Mouse (Mus musculus) heart, adult 9 months (tissue): Measurements from ENCODE around the gene Sdr39u1.

Experiments used
- DNase-seq, 2 experiments: peaks; one replicate each; pipeline ENCODE4 v3.0.0; 2022; ENCODE audit warnings: low spot score in 2 of 2

The Sdr39u1 gene

DNA sequence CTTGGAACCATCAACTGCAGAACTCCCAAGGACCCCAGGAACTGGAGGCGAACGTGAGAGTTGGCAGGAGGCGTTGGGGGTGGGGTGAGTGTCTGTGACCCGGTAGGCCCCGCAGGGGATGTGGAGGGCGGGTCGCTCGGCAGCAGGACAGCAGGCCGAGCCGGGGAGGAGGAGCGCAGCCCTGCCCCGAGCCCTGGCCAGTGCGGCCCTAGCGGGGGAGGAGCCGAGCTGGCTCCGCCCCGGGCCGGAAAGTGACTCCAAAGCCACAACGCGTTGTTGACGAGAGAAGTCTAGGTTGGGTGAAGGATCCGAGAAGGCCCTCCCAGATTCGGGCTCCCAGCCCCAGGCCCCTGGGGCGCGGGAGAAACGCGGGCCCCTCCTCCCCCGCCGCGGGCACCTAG is 15.4 kb downstream of the Sdr39u1 start, which contains the start of gene Khnyn:
Gene Khnyn, plus strand, starts transcription at position 235 of the 401 bp plus-strand sequence.
- DNase-seq: peak; percentile 96

DNA sequence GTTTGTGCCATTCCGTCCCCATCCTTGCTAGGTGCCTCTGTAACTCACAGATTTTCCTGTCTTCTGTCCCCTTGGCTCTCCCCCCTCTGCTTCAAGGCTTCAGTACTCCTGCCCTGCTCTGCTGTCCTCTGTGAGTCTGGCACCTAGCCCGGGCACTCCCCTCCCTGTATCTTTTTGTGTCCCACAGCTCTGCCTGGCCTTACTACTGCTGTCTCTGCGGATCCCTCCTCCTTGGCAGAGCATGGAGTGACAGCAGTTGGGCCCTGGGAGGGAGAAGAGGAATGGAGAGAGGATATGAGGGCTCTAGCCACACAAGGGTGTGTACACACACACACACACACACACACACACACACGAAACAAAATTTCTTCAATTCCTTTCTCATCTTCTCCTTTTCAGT is 15.9 kb downstream of the Sdr39u1 start, which contains the start of gene Cbln3:
Gene Cbln3, minus strand, starts transcription at position 227 of the 400 bp plus-strand sequence.
- peak; percentile 66 to 73 for DNase-seq

DNA sequence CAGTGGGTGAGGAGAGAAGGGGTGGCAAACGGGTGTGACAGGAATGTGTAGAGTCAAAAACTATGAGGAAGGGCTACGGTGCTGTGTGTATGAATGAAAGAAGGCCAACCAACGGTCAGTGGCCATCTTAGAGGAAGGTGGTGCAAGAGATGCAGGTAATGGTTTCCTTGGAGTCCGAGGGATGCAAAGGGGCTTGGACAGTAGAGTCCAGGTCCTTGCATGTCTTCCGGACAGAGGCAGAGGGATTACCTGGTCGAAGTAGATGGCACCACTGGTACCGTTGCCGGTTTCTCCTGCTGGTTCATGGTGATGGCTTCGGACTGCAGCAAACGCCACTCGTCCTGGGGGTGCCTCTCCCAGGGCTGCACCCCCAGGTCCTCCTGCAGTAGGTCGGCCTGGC is 16.4 kb downstream of the Sdr39u1 start:
- no peak for DNase-seq

DNA sequence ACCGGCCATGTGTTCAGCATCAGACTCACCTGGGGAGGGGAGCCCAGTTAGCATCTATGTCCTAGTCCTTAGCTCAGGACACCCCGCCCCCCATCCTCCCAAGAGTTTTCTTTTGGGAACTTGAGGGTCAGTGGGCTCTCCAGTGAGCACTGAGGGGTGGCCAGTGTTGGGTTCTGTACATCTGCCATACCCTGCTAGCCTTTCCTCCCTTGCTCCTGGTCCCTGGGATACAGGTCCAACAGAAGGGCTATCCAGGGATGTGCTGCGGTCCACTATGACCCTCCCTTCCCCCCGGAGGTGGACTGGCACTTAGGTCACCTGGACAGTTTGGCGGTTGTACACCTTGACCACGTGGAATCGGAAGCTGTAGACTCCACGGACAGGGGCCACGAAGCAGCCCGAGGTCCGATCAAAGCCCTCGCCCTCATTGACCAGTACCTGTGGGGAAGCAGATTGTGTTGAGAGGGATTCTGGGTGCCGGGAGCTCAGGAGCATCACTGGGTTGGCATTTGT is 16.9 kb downstream of the Sdr39u1 start:
- no peak for DNase-seq

DNA sequence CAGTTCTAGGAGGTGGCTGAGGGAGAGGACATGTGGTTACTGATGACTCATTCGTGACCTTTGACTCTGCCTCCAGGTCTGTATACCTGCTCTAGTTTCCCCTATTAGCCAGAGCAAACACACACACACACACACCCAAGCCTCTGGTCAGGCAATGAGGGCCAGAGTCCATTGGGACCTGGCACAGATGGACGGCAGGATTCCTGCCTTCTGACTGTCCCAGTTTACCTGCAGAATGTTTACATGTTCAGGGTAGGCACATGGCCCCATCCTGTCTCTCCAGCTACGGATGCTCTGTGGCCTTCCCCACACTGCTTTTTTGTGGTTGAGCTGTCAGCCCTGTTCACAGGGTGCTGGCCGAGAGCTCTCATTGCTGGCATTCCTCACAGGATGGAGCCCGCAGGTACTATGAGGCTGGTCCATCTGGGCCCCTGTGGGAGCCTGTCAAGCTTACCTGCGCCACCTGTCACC is 17.9 kb downstream of the Sdr39u1 start:
- no peak for DNase-seq

DNA sequence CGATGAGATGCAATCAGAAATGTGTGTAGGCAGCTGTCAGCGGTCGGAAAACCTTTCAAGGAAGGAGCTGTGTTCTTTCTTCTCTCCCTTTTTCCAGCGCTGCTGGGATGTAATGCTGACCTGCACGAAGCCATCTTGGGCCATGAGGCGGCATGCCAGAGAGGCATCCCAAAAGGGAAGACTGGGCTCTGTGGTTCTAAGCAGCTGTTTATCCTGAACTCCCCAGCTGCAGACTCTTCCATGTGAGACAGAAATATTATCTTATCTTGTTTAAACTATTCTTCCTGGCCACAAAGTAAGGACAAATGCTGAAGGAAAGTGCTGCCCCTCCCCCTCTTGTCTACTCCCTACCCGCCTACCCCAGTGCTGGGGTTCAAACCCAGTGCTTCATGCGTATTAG is 19.1 kb downstream of the Sdr39u1 start:
- no peak for DNase-seq

DNA sequence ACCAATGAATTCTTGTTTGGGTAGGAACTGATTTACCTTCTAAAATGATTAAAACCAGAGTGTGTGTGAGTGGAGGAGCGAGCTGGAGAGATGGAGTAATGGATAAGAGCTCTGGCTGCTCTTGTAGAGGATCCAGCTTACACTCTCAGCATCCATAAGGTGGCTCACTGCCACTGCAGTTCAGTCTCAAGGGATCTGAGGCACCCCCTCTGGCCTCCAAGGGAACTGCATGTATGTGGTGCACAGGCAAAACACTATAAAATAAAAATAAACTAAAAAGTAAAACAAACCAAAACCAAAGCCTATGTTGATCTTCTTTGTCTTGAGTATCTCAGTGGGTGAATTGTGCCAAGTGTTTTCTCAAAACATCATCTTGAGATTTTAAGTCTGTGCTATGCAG is 20.5 kb downstream of the Sdr39u1 start:
- peak in 1 of 2 experiments; percentile 54 for DNase-seq

DNA sequence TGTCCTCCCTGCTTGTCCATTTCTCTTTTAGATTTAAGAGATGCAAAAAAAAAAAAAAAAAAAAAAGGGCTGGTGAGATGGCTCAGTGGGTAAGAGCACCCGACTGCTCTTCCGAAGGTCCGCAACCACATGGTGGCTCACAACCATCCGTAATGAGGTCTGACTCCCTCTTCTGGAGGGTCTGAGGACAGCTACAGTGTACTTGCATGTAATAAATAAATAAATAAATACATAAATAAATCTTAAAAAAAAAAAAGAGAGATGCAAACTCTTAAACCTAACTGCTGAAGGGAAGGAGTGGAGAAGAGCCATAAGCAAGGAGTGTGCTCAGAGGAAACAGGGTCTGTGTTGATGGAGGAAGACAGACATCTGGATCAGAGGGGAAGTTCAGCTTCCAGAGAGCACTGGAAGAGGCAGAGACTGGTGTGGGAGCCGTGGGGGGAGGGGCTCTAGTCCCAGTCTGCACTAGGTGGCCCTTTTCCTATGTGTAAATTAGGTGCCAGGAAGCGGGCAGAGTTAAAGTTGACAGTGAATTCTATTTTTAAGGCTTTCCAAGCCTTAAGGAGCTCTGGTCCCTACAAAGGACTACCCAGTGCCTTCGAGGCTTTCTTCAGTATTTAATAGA is 21.7 kb downstream of the Sdr39u1 start:
- DNase-seq: no peak

DNA sequence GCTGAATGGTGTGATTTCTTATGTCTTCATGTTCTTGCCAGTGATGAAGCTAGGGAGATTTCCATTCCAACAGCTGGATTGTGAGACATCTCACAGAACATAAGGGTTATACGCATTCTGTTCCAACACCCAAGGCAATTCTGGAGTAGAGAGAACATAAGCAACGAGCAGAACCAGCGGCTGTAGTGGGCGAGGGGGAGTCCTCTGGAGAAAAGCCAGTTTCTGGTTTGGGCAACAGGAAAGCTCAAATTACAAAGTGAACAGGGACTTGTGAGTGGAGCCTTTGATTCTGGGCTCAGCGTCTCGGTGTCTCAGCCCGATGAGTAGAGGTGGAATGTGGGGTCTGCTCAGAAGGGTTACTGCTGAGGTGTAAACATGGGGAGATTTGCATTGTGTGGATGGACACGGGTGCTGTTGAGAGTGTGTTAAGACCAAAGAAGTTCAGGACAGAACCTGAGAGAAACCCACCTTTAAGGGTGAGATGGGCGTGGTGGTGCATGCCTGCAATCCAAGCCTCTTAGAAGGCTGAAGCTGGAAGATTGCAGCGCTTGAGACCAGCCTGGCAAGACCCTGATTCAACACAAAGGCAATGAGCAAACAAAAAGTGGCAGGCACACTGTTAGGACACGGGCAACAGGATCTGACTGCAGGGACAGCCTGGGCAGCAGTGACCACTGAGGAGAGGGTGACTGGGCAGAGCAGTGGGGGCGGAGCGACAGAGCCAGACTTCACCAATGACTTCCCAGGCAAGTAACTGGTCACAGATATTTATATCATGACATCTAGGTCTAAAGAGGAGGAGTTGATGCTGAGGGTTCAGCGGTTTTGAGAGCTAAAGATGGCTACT is 22.4 kb downstream of the Sdr39u1 start:
- no peak for DNase-seq

DNA sequence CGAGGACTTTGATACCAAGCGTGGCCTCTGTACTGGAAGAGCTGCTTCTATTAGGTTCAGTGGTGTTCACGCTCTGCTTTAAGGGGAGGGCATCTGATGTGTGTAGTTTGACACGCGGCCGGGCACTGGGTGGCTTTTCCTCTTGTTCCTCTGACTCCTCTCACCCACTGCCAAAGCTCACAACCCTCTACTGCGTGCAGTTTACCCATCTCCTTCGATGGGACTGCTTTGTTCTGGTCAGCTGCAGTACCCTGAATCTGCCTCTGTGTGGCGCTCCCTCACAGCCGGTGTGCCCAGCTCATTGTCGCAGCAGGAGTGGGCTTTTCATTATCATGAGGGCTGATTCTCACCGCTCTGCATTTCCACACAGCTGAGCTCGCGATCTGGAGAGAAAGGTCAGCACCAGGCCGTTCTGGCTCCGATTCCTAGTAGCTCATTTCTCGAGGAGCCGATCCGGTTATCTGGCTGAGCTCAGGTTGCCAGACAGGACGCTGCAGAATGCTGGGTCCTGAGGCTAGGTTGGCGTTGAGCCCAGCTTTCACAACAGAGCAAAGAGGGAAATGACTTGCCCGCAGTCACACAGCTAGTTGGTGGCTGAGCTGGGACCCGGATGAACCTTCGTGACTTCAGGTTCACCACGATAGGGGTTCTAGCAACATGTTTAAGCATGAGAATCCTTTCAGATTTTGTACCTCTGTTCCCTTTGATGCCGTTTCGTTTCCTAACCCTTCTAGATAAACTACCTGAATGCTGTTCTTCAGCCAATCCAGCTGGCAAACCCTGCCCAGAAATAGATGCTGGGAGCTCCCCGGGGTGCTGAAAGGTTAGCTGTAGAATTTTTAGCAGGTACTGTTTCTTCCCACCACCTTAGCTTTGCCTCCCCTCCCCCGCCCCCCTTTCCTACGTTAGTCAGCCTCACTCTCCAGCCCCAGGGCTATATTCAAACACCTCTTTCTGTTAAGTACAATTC is 26.1 kb downstream of the Sdr39u1 start:
- peak in 1 of 2 experiments; percentile 69 for DNase-seq

DNA sequence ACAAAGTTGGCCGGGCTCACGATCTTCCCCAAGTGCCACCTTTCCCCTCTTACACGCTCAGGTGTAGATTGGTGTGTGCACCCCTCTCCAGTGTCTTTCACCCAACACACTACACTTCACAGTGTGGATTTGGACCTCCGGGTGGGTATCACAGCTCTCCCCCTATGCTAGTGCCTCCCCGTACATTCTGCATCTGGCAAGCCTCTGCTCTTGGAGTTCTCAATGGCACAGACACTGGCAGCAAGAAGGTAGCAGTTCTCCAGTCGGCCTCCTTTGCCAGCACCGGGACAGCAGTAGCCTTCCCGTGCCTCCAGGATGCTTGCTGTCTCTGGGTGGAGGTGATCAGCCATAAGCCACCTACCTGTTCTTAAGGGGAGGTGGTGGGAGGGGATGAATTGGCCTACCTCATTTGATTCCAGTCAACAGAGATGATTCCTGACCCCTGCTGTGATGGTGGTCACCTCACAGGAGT is 26.8 kb downstream of the Sdr39u1 start:
- DNase-seq: no peak

DNA sequence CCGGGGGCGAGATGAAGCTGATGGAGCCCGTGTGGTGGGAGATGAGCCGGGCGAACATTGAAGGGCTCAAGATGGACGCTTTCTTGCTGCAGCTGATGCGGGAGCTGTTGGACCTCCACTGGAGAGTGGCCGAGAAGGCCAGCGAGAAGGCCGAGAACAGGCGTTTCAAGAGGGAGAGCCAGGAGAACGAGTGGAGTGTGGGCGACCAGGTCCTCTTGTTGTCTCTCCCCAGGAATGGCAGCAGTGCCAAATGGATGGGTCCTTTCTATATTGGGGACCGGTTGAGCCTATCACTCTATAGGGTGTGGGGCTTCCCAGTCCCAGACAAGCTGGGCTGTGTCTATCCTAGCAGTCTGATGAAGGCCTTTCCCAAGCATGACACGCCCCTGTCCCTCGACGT is 27.5 kb downstream of the Sdr39u1 start:
- no peak for DNase-seq

DNA sequence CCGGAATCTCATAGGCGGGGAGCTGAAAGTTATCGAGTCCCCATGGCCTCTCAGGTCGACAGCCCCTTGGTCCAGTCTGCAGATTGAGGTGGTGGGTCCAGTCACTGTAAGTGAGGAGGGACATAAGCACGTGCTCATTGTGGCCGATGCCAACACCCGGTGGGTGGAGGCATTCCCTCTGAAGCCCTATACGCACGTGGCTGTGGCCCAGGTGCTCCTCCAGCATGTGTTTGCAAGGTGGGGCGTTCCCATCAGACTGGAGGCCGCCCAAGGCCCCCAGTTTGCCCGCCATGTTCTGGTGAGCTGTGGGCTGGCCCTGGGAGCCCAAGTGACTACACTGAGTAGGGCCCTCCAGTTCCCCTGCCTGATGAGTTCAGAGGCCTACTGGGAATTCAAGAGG is 28.1 kb downstream of the Sdr39u1 start:
- DNase-seq: no peak

DNA sequence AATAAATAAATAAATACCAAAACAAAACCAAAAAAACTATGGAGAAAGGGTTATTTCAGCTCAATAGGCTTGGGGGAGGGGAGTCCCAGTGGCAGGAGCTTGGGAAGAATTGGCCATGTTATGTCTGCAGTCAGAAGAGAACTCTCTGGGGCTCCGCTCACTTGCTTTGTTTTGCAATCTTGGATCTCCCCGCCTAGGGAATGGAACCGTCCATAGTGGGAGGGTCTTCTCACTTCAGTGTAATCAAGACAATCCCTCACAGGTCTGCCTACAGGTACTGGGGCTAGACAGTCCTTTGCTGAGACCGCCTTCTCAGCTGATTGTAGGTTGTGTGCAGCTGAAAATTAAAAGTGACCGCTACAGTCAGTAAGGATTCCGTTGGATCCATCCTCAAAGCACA is 30.6 kb downstream of the Sdr39u1 start:
- DNase-seq: no peak

DNA sequence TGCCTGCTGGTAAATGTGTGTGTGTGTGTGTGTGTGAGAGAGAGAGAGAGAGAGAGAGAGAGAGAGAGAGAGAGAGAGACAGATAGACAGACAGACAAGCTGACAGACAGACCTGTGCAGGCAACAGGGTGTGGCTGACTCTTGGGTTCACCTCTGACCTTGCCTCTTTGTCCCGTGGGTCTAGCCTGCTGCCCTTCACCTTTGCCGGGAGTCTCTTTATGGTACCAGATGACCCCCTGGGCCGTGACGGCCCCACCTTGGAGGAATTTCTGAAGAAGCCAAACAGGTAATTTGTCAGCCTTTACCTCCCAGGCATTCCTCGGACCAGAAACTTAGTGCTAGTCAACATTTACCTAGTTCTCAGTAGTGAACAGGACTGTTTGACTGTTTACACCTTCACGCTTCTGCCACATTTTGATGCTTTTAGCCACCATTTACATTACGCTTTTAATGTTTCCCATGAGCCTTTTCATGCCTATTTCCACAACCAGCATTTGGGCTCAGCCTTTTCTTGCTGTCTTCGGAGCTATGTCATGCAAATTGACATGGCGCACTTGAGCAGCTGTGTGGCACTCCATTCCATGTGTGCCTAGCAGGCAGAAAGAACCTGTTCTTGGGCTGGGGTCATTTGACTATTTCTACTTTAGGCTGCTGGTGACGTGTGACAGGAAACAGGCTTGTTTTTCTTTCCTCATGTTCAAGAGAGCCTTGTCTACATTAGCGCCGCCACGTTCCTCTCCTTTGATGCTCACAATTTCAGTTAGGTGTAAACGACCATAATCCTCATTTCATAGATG is 31.7 kb downstream of the Sdr39u1 start:
- no peak for DNase-seq

DNA sequence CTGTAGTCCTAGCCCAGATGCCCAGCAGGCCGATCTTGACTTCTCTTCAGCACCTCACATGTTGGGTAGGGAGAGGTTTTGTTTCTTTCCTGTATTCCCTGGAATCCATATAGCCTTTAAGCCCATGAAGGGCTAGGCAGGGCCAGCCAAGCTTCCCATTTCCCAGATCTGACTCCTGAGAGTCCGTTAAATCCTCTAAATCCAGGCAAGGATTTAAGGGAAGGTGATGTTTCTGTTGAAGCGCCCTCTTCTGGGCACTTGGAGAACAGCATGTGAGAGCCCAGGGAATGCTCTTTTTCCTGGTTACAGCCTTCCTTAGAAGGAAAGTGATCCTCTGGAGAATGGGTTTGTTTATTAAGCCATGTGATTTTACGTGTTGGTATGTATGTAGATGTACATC is 33.1 kb downstream of the Sdr39u1 start:
- peak in 1 of 2 experiments; percentile 54 for DNase-seq

DNA sequence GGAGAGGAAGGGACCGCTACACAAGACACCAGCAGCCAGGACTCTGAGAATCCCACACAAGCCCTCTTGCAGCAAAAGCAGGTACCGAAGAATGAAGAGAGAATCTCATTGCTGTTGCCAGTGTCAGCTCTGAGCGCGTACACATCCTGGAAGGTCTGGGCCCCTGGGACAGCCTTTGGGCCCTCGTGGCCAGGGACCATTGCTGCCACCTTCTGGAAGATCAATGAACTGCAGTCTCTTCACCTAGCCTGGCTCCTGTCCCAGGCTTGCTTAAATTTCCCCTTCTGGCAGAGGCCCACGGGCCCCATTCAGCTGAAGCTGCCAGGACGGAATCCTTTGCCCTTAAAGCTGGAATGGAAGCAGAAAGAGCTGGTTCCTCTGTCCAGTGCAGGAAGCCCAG is 36.3 kb downstream of the Sdr39u1 start:
- peak; percentile 62 to 79 for DNase-seq

DNA sequence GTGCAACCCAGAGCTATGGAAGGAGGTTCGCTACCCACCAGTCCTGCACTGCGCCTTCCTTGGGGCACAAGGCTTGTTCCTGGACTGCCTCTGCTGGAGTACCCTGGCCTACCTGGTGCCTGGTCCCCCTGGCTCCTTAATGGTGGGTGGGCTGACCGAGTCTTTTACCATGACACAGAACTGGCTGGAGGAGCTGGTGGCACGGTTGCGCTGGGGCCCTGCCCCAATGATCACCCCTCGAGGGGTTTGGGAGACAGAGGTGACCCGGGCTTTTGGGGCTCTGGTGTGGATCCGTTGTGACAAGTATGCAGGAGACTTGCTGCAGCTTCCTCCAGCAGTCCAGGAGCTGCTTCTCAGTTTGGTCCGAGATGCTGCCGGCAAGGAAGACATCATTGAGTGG is 37.1 kb downstream of the Sdr39u1 start:
- DNase-seq: no peak

DNA sequence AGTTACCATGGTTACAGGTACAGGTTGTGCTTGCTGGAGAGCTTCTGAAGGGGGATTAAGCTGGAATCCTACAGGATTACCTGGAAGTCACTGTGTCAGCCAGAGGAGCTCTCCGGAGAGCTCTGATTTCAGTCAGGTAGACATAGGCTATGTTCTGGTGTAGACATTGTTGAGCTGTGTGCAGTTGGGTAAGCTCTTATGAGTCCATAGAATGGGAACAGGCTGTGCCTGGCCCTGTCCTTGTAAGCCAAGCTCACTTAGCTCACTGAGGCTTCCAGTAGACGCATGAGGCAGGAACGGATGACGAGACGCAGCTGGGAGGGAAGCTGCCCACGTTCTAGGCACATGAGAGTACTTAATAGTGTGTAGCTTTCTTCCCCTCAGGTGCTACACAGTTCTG is 37.9 kb downstream of the Sdr39u1 start:
- no peak for DNase-seq

DNA sequence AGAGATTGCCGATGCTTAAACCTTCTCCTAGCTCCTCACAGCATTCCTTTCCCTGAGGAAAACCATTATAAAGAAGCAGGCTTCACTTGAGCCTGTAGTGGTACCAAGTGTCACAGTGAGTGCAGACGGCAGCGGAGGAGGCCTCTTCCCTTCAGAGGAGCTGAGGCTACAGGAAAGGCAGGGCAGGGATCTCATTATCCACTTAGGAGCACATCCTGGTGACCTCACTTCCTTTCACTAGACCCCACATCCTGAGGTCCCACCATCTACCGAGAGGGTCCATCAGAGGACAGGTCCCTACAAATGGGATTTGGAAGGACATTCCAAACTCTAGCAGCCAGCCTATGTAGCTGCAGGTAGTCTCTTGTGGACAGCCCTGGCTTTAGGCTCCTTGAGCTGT is 42.5 kb downstream of the Sdr39u1 start:
- DNase-seq: no peak

DNA sequence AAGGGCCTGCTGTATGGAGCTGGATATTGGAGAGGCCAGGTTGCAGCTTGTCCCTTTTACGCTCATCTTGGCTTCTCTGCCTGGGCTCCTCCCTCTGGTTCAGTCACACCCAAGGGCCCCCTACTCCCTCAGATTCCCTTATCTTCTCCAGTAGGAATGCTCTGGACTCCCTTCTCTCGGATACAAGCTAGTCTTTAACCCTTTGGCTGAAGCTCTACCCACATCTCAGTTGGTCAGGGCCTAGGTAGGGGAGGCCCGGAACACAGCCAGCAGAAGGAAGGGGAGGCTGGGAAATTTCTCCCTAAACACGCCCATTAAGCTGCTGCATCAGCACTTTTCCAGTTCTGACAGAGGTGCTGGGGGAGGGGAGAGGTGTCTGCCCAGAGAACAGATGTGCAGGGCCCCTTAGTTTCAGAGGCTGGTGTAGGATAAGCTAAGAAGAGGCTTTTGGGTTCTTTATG is 45.0 kb downstream of the Sdr39u1 start:
- DNase-seq: peak; percentile 32 to 44
